Comparison of ENCODE assay signal across 14 mouse cellular contexts in the genomic region with DNA sequence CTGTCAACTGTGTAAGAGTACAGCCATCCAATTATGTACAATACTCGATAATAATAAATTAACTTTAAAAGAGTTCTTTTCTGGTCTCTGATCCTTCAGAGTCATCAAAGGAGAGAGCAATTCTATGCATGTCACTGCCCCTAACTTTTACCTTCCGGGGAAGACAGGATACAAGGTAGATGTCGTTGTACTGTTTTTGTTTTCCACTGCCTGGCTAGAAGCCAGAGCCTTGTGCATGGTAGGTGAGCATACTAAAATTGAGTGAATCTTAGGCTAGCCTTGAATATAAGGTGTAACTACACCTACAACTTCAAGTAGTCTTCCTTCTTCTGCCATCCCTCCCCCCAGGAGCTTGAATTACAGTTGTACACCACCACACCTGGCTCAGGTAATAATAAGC. TPM values are rescaled to one million over a fixed set of nuclear protein-coding genes. Genes with fewer than 3 reads are reported as not detected.
DNase-seq lines count a peak whose midpoint lies in the region; ATAC-seq lines count a peak whose summit lies in the region.
"Had no signal": no experiment of that assay in that cellular context is flagged by ENCODE, and none has a peak within 500 bp of the region (broad histone marks: within the 10 kb centered on the region; RNA-seq: fewer than 3 reads in every experiment).

No protein-coding gene starts in this region.

- 0 out of 2 replicates have a peak, but pooled peaks cover 12% of the 10 kb centered on the region for H3K4me1 ChIP-seq in hindbrain, embryonic 14.5 days (replicated peaks; ENCODE audit: control insufficient read depth, insufficient read depth, low read length)
- H3K4me1 ChIP-seq in hindbrain, embryonic 16.5 days (ENCODE audit: control insufficient read depth, insufficient read depth, low read depth, low read length), result peaks cover 13% of the 10 kb centered on the region; the same call in 1 of the 2 replicates
- peaks cover 21% of the 10 kb centered on the region for H3K4me1 ChIP-seq in neural tube, embryonic 12.5 days
- peaks cover 32% of the 10 kb centered on the region for H3K4me1 ChIP-seq in forebrain, embryonic 16.5 days (replicated peaks; ENCODE audit: control insufficient read depth, insufficient read depth, low read length)
- peaks cover 16% of the 10 kb centered on the region for H3K4me1 ChIP-seq in stomach, embryonic 16.5 days (ENCODE audit: control insufficient read depth, insufficient read depth, low read length)

- ATAC-seq in hindbrain, embryonic 14.5 days (ENCODE audit: low FRiP score), result no peak
- ATAC-seq in hindbrain, embryonic 16.5 days, result no peak
- ATAC-seq in neural tube, embryonic 12.5 days (ENCODE audit: low FRiP score, low read depth), result no peak
- ATAC-seq in forebrain, embryonic 16.5 days, result no peak
- no peak for ATAC-seq in stomach, embryonic 16.5 days (ENCODE audit: insufficient read depth, low FRiP score)

- H3K9ac ChIP-seq in hindbrain, embryonic 14.5 days, result no peak overlapping the region
- no peak overlapping the region for H3K9ac ChIP-seq in hindbrain, embryonic 16.5 days (ENCODE audit: low read depth, low read length)
- H3K9ac ChIP-seq in neural tube, embryonic 12.5 days, result no peak overlapping the region
- H3K9ac ChIP-seq in forebrain, embryonic 16.5 days (replicated peaks; ENCODE audit: low read depth, low read length), result no peak overlapping the region
- no peak overlapping the region for H3K9ac ChIP-seq in stomach, embryonic 16.5 days (ENCODE audit: low read length)
- H3K9ac ChIP-seq: neural tube, embryonic 15.5 days had no signal

- WGBS in hindbrain, embryonic 14.5 days, result 91% methylated on average over 3 of the region's 3 CpGs
- 77% methylated on average over 3 of the region's 3 CpGs for WGBS in hindbrain, embryonic 16.5 days
- WGBS in neural tube, embryonic 12.5 days, result 85% methylated on average over 3 of the region's 3 CpGs
- 55% methylated on average over 3 of the region's 3 CpGs for WGBS in forebrain, embryonic 16.5 days
- 83% methylated on average over 3 of the region's 3 CpGs for WGBS in stomach, embryonic 16.5 days

- H3K27ac ChIP-seq in hindbrain, embryonic 14.5 days, result no peak overlapping the region
- H3K27ac ChIP-seq in hindbrain, embryonic 16.5 days (ENCODE audit: low read depth, low read length), result no peak overlapping the region
- H3K27ac ChIP-seq in neural tube, embryonic 12.5 days, result no peak overlapping the region
- H3K27ac ChIP-seq in forebrain, embryonic 16.5 days (ENCODE audit: low read length), result no peak overlapping the region
- no peak overlapping the region for H3K27ac ChIP-seq in stomach, embryonic 16.5 days (ENCODE audit: low read length)
- H3K27ac ChIP-seq: gastrocnemius, adult 2 months; neural tube, embryonic 15.5 days had no signal

- no peaks in the 10 kb centered on the region for H3K27me3 ChIP-seq in hindbrain, embryonic 14.5 days (ENCODE audit: control insufficient read depth, insufficient read depth, low read length)
- no peaks in the 10 kb centered on the region for H3K27me3 ChIP-seq in hindbrain, embryonic 16.5 days (replicated peaks; ENCODE audit: control insufficient read depth, insufficient read depth, low read length)
- H3K27me3 ChIP-seq in neural tube, embryonic 12.5 days (replicated peaks), result no peaks in the 10 kb centered on the region
- H3K27me3 ChIP-seq in forebrain, embryonic 16.5 days (replicated peaks; ENCODE audit: control insufficient read depth, insufficient read depth, low read length), result no peaks in the 10 kb centered on the region
- no peaks in the 10 kb centered on the region for H3K27me3 ChIP-seq in stomach, embryonic 16.5 days (ENCODE audit: control insufficient read depth, insufficient read depth, low read length)
- H3K27me3 ChIP-seq: neural tube, embryonic 15.5 days had no signal

- DNase-seq in hindbrain, embryonic 14.5 days (ENCODE audit: low spot score), result no peak
- no peak for DNase-seq in neural tube, embryonic 10.5 days (ENCODE audit: extremely low spot score, low spot score)
- DNase-seq in B cell, adult 2 months, result no peak
- DNase-seq in retina, postnatal 1 day, result no peak
- DNase-seq: gastrocnemius, adult 2 months; layer of hippocampus, postnatal 36 days; lung, adult 18-20 months; right cerebral cortex, postnatal 4 days; thymus, postnatal 36 days had no signal

- no peak overlapping the region for H3K4me3 ChIP-seq in hindbrain, embryonic 14.5 days (replicated peaks; ENCODE audit: low read length)
- H3K4me3 ChIP-seq in hindbrain, embryonic 16.5 days (ENCODE audit: low read length), result no peak overlapping the region
- H3K4me3 ChIP-seq in neural tube, embryonic 12.5 days, result no peak overlapping the region
- peak overlapping the region; percentile 38 for H3K4me3 ChIP-seq in forebrain, embryonic 16.5 days (replicated peaks; ENCODE audit: low read length)
- H3K4me3 ChIP-seq in stomach, embryonic 16.5 days (replicated peaks; ENCODE audit: low read length), result no peak overlapping the region
- H3K4me3 ChIP-seq: gastrocnemius, adult 2 months; neural tube, embryonic 15.5 days had no signal

- no peaks in the 10 kb centered on the region for H3K9me3 ChIP-seq in hindbrain, embryonic 14.5 days (ENCODE audit: control insufficient read depth, low read length)
- H3K9me3 ChIP-seq in hindbrain, embryonic 16.5 days (ENCODE audit: control insufficient read depth, low read length), result no peaks in the 10 kb centered on the region
- H3K9me3 ChIP-seq in neural tube, embryonic 12.5 days, result no peaks in the 10 kb centered on the region
- no peaks in the 10 kb centered on the region for H3K9me3 ChIP-seq in forebrain, embryonic 16.5 days (ENCODE audit: control insufficient read depth, low read length)
- no peaks in the 10 kb centered on the region for H3K9me3 ChIP-seq in stomach, embryonic 16.5 days (replicated peaks; ENCODE audit: control insufficient read depth, low read length)
- H3K9me3 ChIP-seq: neural tube, embryonic 15.5 days had no signal

- no peaks in the 10 kb centered on the region for H3K36me3 ChIP-seq in hindbrain, embryonic 14.5 days (replicated peaks; ENCODE audit: control insufficient read depth, insufficient read depth)
- no peaks in the 10 kb centered on the region for H3K36me3 ChIP-seq in hindbrain, embryonic 16.5 days (ENCODE audit: control insufficient read depth, insufficient read depth, low read length)
- H3K36me3 ChIP-seq in neural tube, embryonic 12.5 days, result no peaks in the 10 kb centered on the region
- H3K36me3 ChIP-seq in forebrain, embryonic 16.5 days (ENCODE audit: control insufficient read depth, insufficient read depth), result no peaks in the 10 kb centered on the region
- no peaks in the 10 kb centered on the region for H3K36me3 ChIP-seq in stomach, embryonic 16.5 days (ENCODE audit: control insufficient read depth, insufficient read depth, low read length)
- H3K36me3 ChIP-seq: neural tube, embryonic 15.5 days had no signal

- H3K4me2 ChIP-seq in hindbrain, embryonic 14.5 days (replicated peaks), result 0 out of 2 replicates have a peak overlapping the region, but pooled peaks have one; percentile 10
- no peak overlapping the region for H3K4me2 ChIP-seq in hindbrain, embryonic 16.5 days (ENCODE audit: low read length)
- peak overlapping the region; percentile 92 for H3K4me2 ChIP-seq in neural tube, embryonic 12.5 days (replicated peaks)
- H3K4me2 ChIP-seq in forebrain, embryonic 16.5 days (ENCODE audit: low read length), result peak overlapping the region; percentile 52
- peak overlapping the region; percentile 95; the same call in 1 of the 2 replicates for H3K4me2 ChIP-seq in stomach, embryonic 16.5 days (ENCODE audit: low read depth, low read length)
- H3K4me2 ChIP-seq: neural tube, embryonic 15.5 days had no signal

RNA-seq across cellular contexts. Expression of a gene that starts 10.9 kb away (rescaled TPM):
- polyA plus RNA-seq in hindbrain, embryonic 14.5 days (2014; fragmentation: Nextera tagmentation; extraction: Ambion mirVana), result 18.5 and 19.0 TPM in 2 replicates
- polyA plus RNA-seq in hindbrain, embryonic 16.5 days (2015; fragmentation: Nextera tagmentation; extraction: Ambion mirVana), result 12.6 and 15.1 TPM in 2 replicates
- 21.0 and 24.8 TPM in 2 replicates for polyA plus RNA-seq in neural tube, embryonic 12.5 days (2016; fragmentation: Nextera tagmentation; extraction: Ambion mirVana)
- polyA plus RNA-seq in forebrain, embryonic 16.5 days (2015; fragmentation: Nextera tagmentation; extraction: Ambion mirVana), result 39.4 and 50.8 TPM in 2 replicates
- polyA plus RNA-seq in stomach, embryonic 16.5 days (2015; fragmentation: Nextera tagmentation; extraction: Ambion mirVana), result 15.5 and 17.7 TPM in 2 replicates

RNA-seq across cellular contexts. Expression of a gene that starts 32.8 kb away (rescaled TPM):
- 34.0 and 37.1 TPM in 2 replicates for polyA plus RNA-seq in hindbrain, embryonic 14.5 days (2014; fragmentation: Nextera tagmentation; extraction: Ambion mirVana)
- polyA plus RNA-seq in hindbrain, embryonic 16.5 days (2015; fragmentation: Nextera tagmentation; extraction: Ambion mirVana), result 36.1 and 41.3 TPM in 2 replicates
- 33.2 and 35.7 TPM in 2 replicates for polyA plus RNA-seq in neural tube, embryonic 12.5 days (2016; fragmentation: Nextera tagmentation; extraction: Ambion mirVana)
- polyA plus RNA-seq in forebrain, embryonic 16.5 days (2015; fragmentation: Nextera tagmentation; extraction: Ambion mirVana), result 44.4 and 48.9 TPM in 2 replicates
- 9.7 and 10.5 TPM in 2 replicates for polyA plus RNA-seq in stomach, embryonic 16.5 days (2015; fragmentation: Nextera tagmentation; extraction: Ambion mirVana)

RNA-seq across cellular contexts. Expression of a gene that starts 50.4 kb away (rescaled TPM):
- 3.9 TPM in 2 replicates for polyA plus RNA-seq in hindbrain, embryonic 14.5 days (2014; fragmentation: Nextera tagmentation; extraction: Ambion mirVana)
- polyA plus RNA-seq in hindbrain, embryonic 16.5 days (2015; fragmentation: Nextera tagmentation; extraction: Ambion mirVana), result 4.4 and 5.7 TPM in 2 replicates
- polyA plus RNA-seq in neural tube, embryonic 12.5 days (2016; fragmentation: Nextera tagmentation; extraction: Ambion mirVana), result 4.7 and 4.9 TPM in 2 replicates
- 4.2 and 4.8 TPM in 2 replicates for polyA plus RNA-seq in forebrain, embryonic 16.5 days (2015; fragmentation: Nextera tagmentation; extraction: Ambion mirVana)
- polyA plus RNA-seq in stomach, embryonic 16.5 days (2015; fragmentation: Nextera tagmentation; extraction: Ambion mirVana), result 2.2 and 2.9 TPM in 2 replicates
